Mouse (Mus musculus): ENCODE data around the gene Pfkfb3. TPM values are rescaled to one million over a fixed set of nuclear protein-coding genes. Genes with fewer than 3 reads are reported as not detected.

The Pfkfb3 gene
- polyA plus RNA-seq, 1 experiment from 2014 or later = 18.6 TPM

- H3K27me3 ChIP-seq (ENCODE audit: control insufficient read depth, insufficient read depth, low read length) = no peaks in the 10 kb centered on the region
- no peaks in the 10 kb centered on the region for H3K9me3 ChIP-seq (ENCODE audit: control insufficient read depth, low read length)
- no peak overlapping the region for H3K27ac ChIP-seq (ENCODE audit: low read depth, low read length)
- no peaks in the 10 kb centered on the region for H3K4me1 ChIP-seq (ENCODE audit: control insufficient read depth, insufficient read depth, low read length)
- H3K36me3 ChIP-seq (ENCODE audit: control insufficient read depth, insufficient read depth, low read length) = no peaks in the 10 kb centered on the region
- DNase-seq (ENCODE audit: low spot score) = no peak
- ATAC-seq (ENCODE audit: insufficient read depth, low FRiP score, low TSS enrichment) = no peak
- no peak overlapping the region for H3K4me2 ChIP-seq (ENCODE audit: low read depth)
- H3K9ac ChIP-seq (ENCODE audit: low read length) = no peak overlapping the region
- 85% methylated on average over 5 of the region's 5 CpGs for WGBS
- H3K4me3 ChIP-seq (ENCODE audit: low read depth, low read length) = no peak overlapping the region
These were observed 27.8 kb downstream of the Pfkfb3 start for GRCm38 (mm10) chr2:11526063-11526462.

- Histone ChIP-seq H3K27ac (ENCODE audit: low read depth, low read length) (no peak overlapping the region), H3K4me1 (ENCODE audit: control insufficient read depth, insufficient read depth, low read length) (no peaks in the 10 kb centered on the region), H3K9me3 (ENCODE audit: control insufficient read depth, low read length) (no peaks in the 10 kb centered on the region), H3K4me2 (ENCODE audit: low read depth) (no peak overlapping the region), H3K36me3 (ENCODE audit: control insufficient read depth, insufficient read depth, low read length) (no peaks in the 10 kb centered on the region), H3K27me3 (ENCODE audit: control insufficient read depth, insufficient read depth, low read length) (no peaks in the 10 kb centered on the region), H3K4me3 (ENCODE audit: low read depth, low read length) (no peak overlapping the region), H3K9ac (ENCODE audit: low read length) (no peak overlapping the region)
- ATAC-seq (ENCODE audit: insufficient read depth, low FRiP score, low TSS enrichment) (no peak), DNase-seq (ENCODE audit: low spot score) (no peak)
- 87% methylated on average over 6 of the region's 6 CpGs for WGBS
These were observed 29.1 kb downstream of the Pfkfb3 start for GRCm38 (mm10) chr2:11524736-11525135.

- H3K4me2 ChIP-seq (ENCODE audit: low read depth) = no peak overlapping the region
- no peak overlapping the region for H3K27ac ChIP-seq (ENCODE audit: low read depth, low read length)
- H3K9me3 ChIP-seq (ENCODE audit: control insufficient read depth, low read length) = no peaks in the 10 kb centered on the region
- no peak overlapping the region for H3K4me3 ChIP-seq (ENCODE audit: low read depth, low read length)
- no peaks in the 10 kb centered on the region for H3K36me3 ChIP-seq (ENCODE audit: control insufficient read depth, insufficient read depth, low read length)
- no peaks in the 10 kb centered on the region for H3K4me1 ChIP-seq (ENCODE audit: control insufficient read depth, insufficient read depth, low read length)
- 93% methylated on average over 7 of the region's 7 CpGs for WGBS
- DNase-seq (ENCODE audit: low spot score) = no peak
- no peak for ATAC-seq (ENCODE audit: insufficient read depth, low FRiP score, low TSS enrichment)
- H3K27me3 ChIP-seq (ENCODE audit: control insufficient read depth, insufficient read depth, low read length) = no peaks in the 10 kb centered on the region
- no peak overlapping the region for H3K9ac ChIP-seq (ENCODE audit: low read length)
These were observed 32.1 kb downstream of the Pfkfb3 start for GRCm38 (mm10) chr2:11521758-11522157.

- 81% methylated on average over 9 of the region's 9 CpGs for WGBS
- ATAC-seq (ENCODE audit: insufficient read depth, low FRiP score, low TSS enrichment) = no peak
These were observed 33.1 kb downstream of the Pfkfb3 start for GRCm38 (mm10) chr2:11520786-11521185.

GRCm38 (mm10) chr2:11515828-11516227 lies 38.0 kb downstream of the Pfkfb3 start:
- no peak overlapping the region for H3K9ac ChIP-seq (ENCODE audit: low read length)
- H3K27me3 ChIP-seq (ENCODE audit: control insufficient read depth, insufficient read depth, low read length) = no peaks in the 10 kb centered on the region
- no peak overlapping the region for H3K4me3 ChIP-seq (ENCODE audit: low read depth, low read length)
- DNase-seq (ENCODE audit: low spot score) (no peak), ATAC-seq (ENCODE audit: insufficient read depth, low FRiP score, low TSS enrichment) (no peak)
- H3K36me3 ChIP-seq (ENCODE audit: control insufficient read depth, insufficient read depth, low read length) = no peaks in the 10 kb centered on the region
- no peak overlapping the region for H3K4me2 ChIP-seq (ENCODE audit: low read depth)
- H3K4me1 ChIP-seq (ENCODE audit: control insufficient read depth, insufficient read depth, low read length) = no peaks in the 10 kb centered on the region
- no peaks in the 10 kb centered on the region for H3K9me3 ChIP-seq (ENCODE audit: control insufficient read depth, low read length)
- WGBS = 93% methylated on average over 3 of the region's 3 CpGs
- H3K27ac ChIP-seq (ENCODE audit: low read depth, low read length) = no peak overlapping the region

More at GRCm38 (mm10) chr2:11520786-11521185, 33.1 kb downstream of the Pfkfb3 start:
- Histone ChIP-seq H3K27ac (ENCODE audit: low read depth, low read length) (no peak overlapping the region), H3K27me3 (ENCODE audit: control insufficient read depth, insufficient read depth, low read length) (no peaks in the 10 kb centered on the region), H3K4me1 (ENCODE audit: control insufficient read depth, insufficient read depth, low read length) (no peaks in the 10 kb centered on the region), H3K36me3 (ENCODE audit: control insufficient read depth, insufficient read depth, low read length) (no peaks in the 10 kb centered on the region), H3K9me3 (ENCODE audit: control insufficient read depth, low read length) (no peaks in the 10 kb centered on the region), H3K9ac (ENCODE audit: low read length) (no peak overlapping the region), H3K4me2 (ENCODE audit: low read depth) (no peak overlapping the region), H3K4me3 (ENCODE audit: low read depth, low read length) (no peak overlapping the region)
- no peak for DNase-seq (ENCODE audit: low spot score)

GRCm38 (mm10) chr2:11513057-11513967 lies 40.6 kb downstream of the Pfkfb3 start:
- no peaks in the 10 kb centered on the region for H3K27me3 ChIP-seq (ENCODE audit: control insufficient read depth, insufficient read depth, low read length)
- DNase-seq (ENCODE audit: low spot score) (no peak), ATAC-seq (ENCODE audit: insufficient read depth, low FRiP score, low TSS enrichment) (no peak)
- H3K36me3 ChIP-seq (ENCODE audit: control insufficient read depth, insufficient read depth, low read length) = no peaks in the 10 kb centered on the region
- no peaks in the 10 kb centered on the region for H3K9me3 ChIP-seq (ENCODE audit: control insufficient read depth, low read length)
- H3K4me3 ChIP-seq (ENCODE audit: low read depth, low read length) = no peak overlapping the region
- no peak overlapping the region for H3K27ac ChIP-seq (ENCODE audit: low read depth, low read length)
- 81% methylated on average over 18 of the region's 18 CpGs for WGBS
- no peak overlapping the region for H3K9ac ChIP-seq (ENCODE audit: low read length)
- no peak overlapping the region for H3K4me2 ChIP-seq (ENCODE audit: low read depth)
- H3K4me1 ChIP-seq (ENCODE audit: control insufficient read depth, insufficient read depth, low read length) = no peaks in the 10 kb centered on the region

- ATAC-seq (ENCODE audit: insufficient read depth, low FRiP score, low TSS enrichment) (no peak), DNase-seq (ENCODE audit: low spot score) (no peak)
- H3K4me2 ChIP-seq (ENCODE audit: low read depth) = no peak overlapping the region
- no peaks in the 10 kb centered on the region for H3K27me3 ChIP-seq (ENCODE audit: control insufficient read depth, insufficient read depth, low read length)
- H3K9me3 ChIP-seq (ENCODE audit: control insufficient read depth, low read length) = no peaks in the 10 kb centered on the region
- H3K36me3 ChIP-seq (ENCODE audit: control insufficient read depth, insufficient read depth, low read length) = no peaks in the 10 kb centered on the region
- no peak overlapping the region for H3K9ac ChIP-seq (ENCODE audit: low read length)
- H3K4me3 ChIP-seq (ENCODE audit: low read depth, low read length) = no peak overlapping the region
- H3K4me1 ChIP-seq (ENCODE audit: control insufficient read depth, insufficient read depth, low read length) = no peaks in the 10 kb centered on the region
- WGBS = 88% methylated on average over 1 of the region's 1 CpGs
- H3K27ac ChIP-seq (ENCODE audit: low read depth, low read length) = no peak overlapping the region
These were observed 41.8 kb downstream of the Pfkfb3 start for GRCm38 (mm10) chr2:11512127-11512526.

GRCm38 (mm10) chr2:11503736-11504135 lies 50.1 kb downstream of the Pfkfb3 start:
- no peak for DNase-seq (ENCODE audit: low spot score)
- no peaks in the 10 kb centered on the region for H3K9me3 ChIP-seq (ENCODE audit: control insufficient read depth, low read length)
- no peak for ATAC-seq (ENCODE audit: insufficient read depth, low FRiP score, low TSS enrichment)
- no peaks in the 10 kb centered on the region for H3K36me3 ChIP-seq (ENCODE audit: control insufficient read depth, insufficient read depth, low read length)
- peaks cover 3% of the 10 kb centered on the region; the same call in 1 of the 2 replicates for H3K4me1 ChIP-seq (ENCODE audit: control insufficient read depth, insufficient read depth, low read length)
- H3K27me3 ChIP-seq (ENCODE audit: control insufficient read depth, insufficient read depth, low read length) = 0 out of 2 replicates have a peak, but pooled peaks cover 4% of the 10 kb centered on the region
- WGBS = 17% methylated on average over 7 of the region's 7 CpGs
- peak overlapping the region; percentile 86 for H3K4me2 ChIP-seq (ENCODE audit: low read depth)
- H3K9ac ChIP-seq (ENCODE audit: low read length) = no peak overlapping the region
- H3K27ac ChIP-seq (ENCODE audit: low read depth, low read length) = no peak overlapping the region
- peak overlapping the region; percentile 64 for H3K4me3 ChIP-seq (ENCODE audit: low read depth, low read length)
